Mouse (Mus musculus) hindbrain, embryonic 14.5 days (tissue): ENCODE results near the gene Arid5b. TPM values are rescaled to one million over a fixed set of nuclear protein-coding genes. Genes with fewer than 3 reads are reported as not detected.

Experiments
- ATAC-seq: fragments of 200-750 bp; cut with Nextera tagmentation; 2 replicates; pipeline ENCODE4 v1.8.0; 2017; ENCODE audit warnings: moderate number of reproducible peaks, mild to moderate bottlenecking, moderate TSS enrichment, moderate library complexity; ENCODE audit not compliant: low FRiP score
- DNase-seq: peaks from one replicate; pipeline ENCODE4 v3.0.0-alpha.2; 2015; ENCODE audit warnings: low spot score
- H3K27ac ChIP-seq: fragments of 300-500 bp; sonication (generic); 2 replicates; pipeline ENCODE4 v1.5.1; 2014; ENCODE audit warnings: mild to moderate bottlenecking, moderate library complexity
- H3K27me3 ChIP-seq: fragments of 300-500 bp; sonication (generic); 2 replicates; pipeline ENCODE4 v1.6.1; 2014; ENCODE audit warnings: mild to moderate bottlenecking, low read length, mixed read lengths; ENCODE audit not compliant: control insufficient read depth, insufficient read depth
- H3K36me3 ChIP-seq: fragments of 300-500 bp; sonication (generic); replicated peaks from 2 replicates; pipeline ENCODE4 v1.6.1; 2014; ENCODE audit not compliant: control insufficient read depth, insufficient read depth
- H3K4me1 ChIP-seq: fragments of 300-500 bp; sonication (generic); replicated peaks from 2 replicates; pipeline ENCODE4 v1.6.1; 2014; ENCODE audit warnings: antibody characterized with exemption, low read length, mixed read lengths; ENCODE audit not compliant: control insufficient read depth, insufficient read depth
- H3K4me2 ChIP-seq: fragments of 300-500 bp; sonication (generic); replicated peaks from 2 replicates; pipeline ENCODE4 v1.6.1; 2014; ENCODE audit warnings: mild to moderate bottlenecking, moderate library complexity
- H3K4me3 ChIP-seq: fragments of 300-500 bp; sonication (generic); replicated peaks from 2 replicates; pipeline ENCODE4 v1.5.1; 2014; ENCODE audit warnings: mild to moderate bottlenecking, low read length
- H3K9ac ChIP-seq: fragments of 300-500 bp; sonication (generic); 2 replicates; pipeline ENCODE4 v1.6.1; 2014
- H3K9me3 ChIP-seq: fragments of 300-500 bp; sonication (generic); 2 replicates; pipeline ENCODE4 v1.6.1; 2016; ENCODE audit warnings: low read length; ENCODE audit not compliant: control insufficient read depth
- WGBS: fragments of 180-500 bp; shearing (Covaris S2); extraction: QIAGEN DNeasy Blood & Tissue Kit; methylation state at CpG from one replicate; pipeline ENCODE4 v1.1.7; 2014; 5-methylcytosine and 5-hydroxymethylcytosine counted together
- polyA plus RNA-seq: library from polyadenylated mRNA; unstranded; fragments of >200 nt; fragmentation: Nextera tagmentation; extraction: Ambion mirVana; gene quantifications from 2 replicates; pipeline ENCODE4 v1.2.1, GENCODE M21; 2014

The Arid5b gene
- polyA plus RNA-seq, 1 experiment from 2014 or later, result 21.0 TPM

DNA sequence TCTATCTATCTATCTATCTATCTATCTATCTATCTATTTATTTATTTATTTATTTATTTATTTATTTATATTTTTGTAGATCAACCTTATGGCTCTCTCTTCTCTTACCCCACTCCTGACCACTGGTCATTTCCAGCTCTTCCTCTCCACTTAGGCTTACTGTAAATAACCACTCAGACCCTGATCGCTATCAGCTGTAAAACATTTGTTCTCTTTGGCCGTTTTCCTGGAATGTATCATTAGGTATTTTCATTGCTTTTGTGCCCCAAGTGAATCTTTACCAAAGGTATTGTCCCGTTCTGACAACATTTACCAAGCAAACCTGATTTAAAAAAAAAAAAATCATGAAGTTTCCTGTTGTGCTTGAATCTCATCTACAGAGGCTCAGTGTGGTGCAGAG is 188.0 kb downstream of the Arid5b start:
- no peak overlapping the region for H3K27ac ChIP-seq
- H3K9me3 ChIP-seq, result no peaks in the 10 kb centered on the region
- WGBS, result 84% methylated on average over 3 of the region's 3 CpGs
- DNase-seq (no peak), ATAC-seq (no peak)
- H3K9ac ChIP-seq, result no peak overlapping the region
- no peak overlapping the region for H3K4me3 ChIP-seq
- H3K4me2 ChIP-seq, result no peak overlapping the region
- H3K36me3 ChIP-seq, result no peaks in the 10 kb centered on the region
- no peaks in the 10 kb centered on the region for H3K27me3 ChIP-seq
- no peaks in the 10 kb centered on the region for H3K4me1 ChIP-seq

- H3K9me3 ChIP-seq, result no peaks in the 10 kb centered on the region
- no peak overlapping the region for H3K4me3 ChIP-seq
- DNase-seq (no peak), ATAC-seq (no peak)
- no peaks in the 10 kb centered on the region for H3K4me1 ChIP-seq
- H3K36me3 ChIP-seq, result no peaks in the 10 kb centered on the region
- 66% methylated on average over 4 of the region's 4 CpGs for WGBS
- no peak overlapping the region for H3K27ac ChIP-seq
- H3K27me3 ChIP-seq, result no peaks in the 10 kb centered on the region
- H3K4me2 ChIP-seq, result no peak overlapping the region
- H3K9ac ChIP-seq, result no peak overlapping the region
Measured at GRCm38 (mm10) chr10:68090197-68090535, 188.4 kb downstream of the Arid5b start.

- H3K36me3 ChIP-seq, result no peaks in the 10 kb centered on the region
- DNase-seq (no peak), ATAC-seq (no peak)
- H3K4me3 ChIP-seq, result no peak overlapping the region
- H3K4me1 ChIP-seq, result no peaks in the 10 kb centered on the region
- H3K9me3 ChIP-seq, result no peaks in the 10 kb centered on the region
- no peaks in the 10 kb centered on the region for H3K27me3 ChIP-seq
- no peak overlapping the region for H3K9ac ChIP-seq
- no peak overlapping the region for H3K4me2 ChIP-seq
- no peak overlapping the region for H3K27ac ChIP-seq
- 69% methylated on average over 15 of the region's 15 CpGs for WGBS
Measured at GRCm38 (mm10) chr10:68089435-68090196, 188.9 kb downstream of the Arid5b start.

DNA sequence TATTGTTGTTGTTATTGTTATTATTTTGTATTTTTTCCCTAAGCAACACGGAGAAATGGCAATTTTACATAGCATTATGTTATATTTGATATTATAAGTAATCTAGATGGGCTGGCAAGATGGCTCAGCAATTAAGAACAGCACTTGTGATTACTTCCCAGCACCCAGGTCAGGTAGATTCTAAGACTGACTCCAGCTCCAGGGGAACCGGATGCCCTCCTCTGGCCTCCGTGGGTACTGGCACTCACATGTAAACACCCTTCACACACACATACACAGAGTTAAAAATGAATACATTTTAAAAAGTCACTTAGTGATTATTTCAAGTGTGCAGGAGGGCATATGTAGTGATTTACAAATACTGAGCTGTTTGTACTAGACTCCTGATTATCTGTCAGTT is 190.8 kb downstream of the Arid5b start:
- 85% methylated on average over 3 of the region's 3 CpGs for WGBS

GRCm38 (mm10) chr10:68086973-68087372 is 191.6 kb downstream of the Arid5b start:
- Histone ChIP-seq H3K4me2 (no peak overlapping the region), H3K9me3 (no peaks in the 10 kb centered on the region), H3K27me3 (no peaks in the 10 kb centered on the region), H3K9ac (no peak overlapping the region), H3K36me3 (no peaks in the 10 kb centered on the region), H3K4me1 (no peaks in the 10 kb centered on the region), H3K4me3 (no peak overlapping the region), H3K27ac (no peak overlapping the region)
- WGBS, result 84% methylated on average over 4 of the region's 4 CpGs
- ATAC-seq, result no peak
- DNase-seq, result no peak

More for the DNA sequence above, 190.8 kb downstream of the Arid5b start:
- Histone ChIP-seq H3K9me3 (no peaks in the 10 kb centered on the region), H3K9ac (no peak overlapping the region), H3K4me3 (no peak overlapping the region), H3K27me3 (no peaks in the 10 kb centered on the region), H3K4me1 (no peaks in the 10 kb centered on the region), H3K27ac (no peak overlapping the region), H3K4me2 (no peak overlapping the region), H3K36me3 (no peaks in the 10 kb centered on the region)
- ATAC-seq (no peak), DNase-seq (no peak)

DNA sequence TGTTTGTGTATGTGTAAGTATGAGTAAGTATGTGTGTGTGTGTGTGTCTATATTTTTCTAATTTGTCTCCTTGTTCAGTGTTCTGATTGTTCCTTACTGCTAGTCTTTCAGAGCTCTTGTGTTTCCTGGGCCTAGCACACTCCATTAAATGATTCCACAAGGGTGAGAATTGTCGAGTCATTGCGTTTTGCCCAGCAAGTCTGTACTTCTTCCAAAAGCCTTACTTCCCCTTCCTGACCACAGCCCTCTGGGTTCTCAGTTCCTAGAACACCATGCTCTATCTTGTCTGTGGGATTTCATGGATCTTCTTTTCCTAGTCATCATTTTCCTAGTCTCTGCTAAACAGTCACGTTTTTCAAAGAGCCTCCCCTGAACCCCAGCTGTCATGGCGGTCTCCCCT is 193.0 kb downstream of the Arid5b start:
- no peak for ATAC-seq
- 81% methylated on average over 4 of the region's 4 CpGs for WGBS

DNA sequence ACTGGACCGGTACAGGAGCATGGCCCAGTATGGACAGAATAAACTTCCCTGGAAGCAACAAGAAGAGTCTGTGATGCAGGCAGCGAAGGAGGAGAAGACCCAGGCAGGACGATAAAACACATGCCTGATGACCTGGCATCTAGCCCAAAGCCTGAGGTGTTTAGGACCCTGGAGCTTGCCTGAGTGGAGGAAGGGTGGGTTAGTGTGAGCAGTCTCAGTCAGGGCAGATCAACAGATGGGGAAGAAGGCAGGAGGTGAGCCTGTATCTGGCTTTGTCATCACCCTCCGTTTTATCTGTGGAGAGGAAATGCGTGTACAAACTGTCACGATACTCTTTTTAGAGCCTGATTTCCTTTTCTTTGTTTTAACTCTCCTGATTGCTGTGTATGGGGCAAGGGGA is 196.8 kb downstream of the Arid5b start:
- no peaks in the 10 kb centered on the region for H3K36me3 ChIP-seq
- ATAC-seq (no peak), DNase-seq (no peak)
- no peak overlapping the region for H3K27ac ChIP-seq
- no peak overlapping the region for H3K9ac ChIP-seq
- WGBS, result 68% methylated on average over 6 of the region's 6 CpGs
- H3K4me3 ChIP-seq, result no peak overlapping the region
- no peak overlapping the region for H3K4me2 ChIP-seq
- H3K4me1 ChIP-seq, result no peaks in the 10 kb centered on the region
- no peaks in the 10 kb centered on the region for H3K9me3 ChIP-seq
- no peaks in the 10 kb centered on the region for H3K27me3 ChIP-seq

More for the DNA sequence above, 193.0 kb downstream of the Arid5b start:
- no peak for DNase-seq
- H3K4me1 ChIP-seq, result no peaks in the 10 kb centered on the region
- no peak overlapping the region for H3K4me3 ChIP-seq
- H3K36me3 ChIP-seq, result no peaks in the 10 kb centered on the region
- no peaks in the 10 kb centered on the region for H3K9me3 ChIP-seq
- H3K27ac ChIP-seq, result no peak overlapping the region
- H3K9ac ChIP-seq, result no peak overlapping the region
- H3K4me2 ChIP-seq, result no peak overlapping the region
- no peaks in the 10 kb centered on the region for H3K27me3 ChIP-seq

DNA sequence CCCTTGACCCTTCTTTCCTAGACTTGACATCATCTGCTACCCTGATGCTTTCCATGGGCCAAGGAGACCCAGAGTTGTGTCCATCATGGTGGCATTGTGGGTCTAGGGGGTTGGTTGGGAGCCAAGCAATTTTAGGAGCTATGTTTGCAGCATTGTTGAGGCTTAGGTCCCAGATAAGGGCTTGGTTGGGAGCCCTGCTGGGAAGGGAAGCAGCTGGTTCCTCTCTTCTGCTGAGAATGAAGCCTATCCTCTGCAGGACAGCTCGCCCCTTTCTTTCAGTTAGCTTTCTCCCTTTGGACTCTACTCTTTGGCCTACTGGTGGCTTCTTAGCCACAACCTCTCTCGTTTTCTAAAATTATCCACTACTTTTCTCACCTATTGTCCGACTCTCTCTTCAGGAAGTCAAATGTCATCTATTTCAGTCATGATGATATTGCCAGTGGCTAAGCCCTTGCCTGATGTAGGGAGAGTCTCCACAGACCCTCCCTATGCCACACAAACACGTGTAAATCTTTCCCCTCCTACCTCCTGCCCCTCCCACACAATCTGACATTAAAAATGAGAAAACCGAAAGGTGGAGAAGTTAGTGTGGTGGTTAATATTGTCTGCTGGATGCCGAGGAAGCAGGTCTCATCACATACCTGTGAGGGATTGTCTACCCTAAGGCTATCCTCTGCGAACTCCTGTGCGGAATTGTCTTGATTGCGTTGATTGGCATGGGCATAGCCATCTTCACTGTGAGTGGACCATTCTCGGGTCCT is 198.4 kb downstream of the Arid5b start:
- Histone ChIP-seq H3K27me3 (no peaks in the 10 kb centered on the region), H3K27ac (no peak overlapping the region), H3K4me3 (no peak overlapping the region), H3K9me3 (no peaks in the 10 kb centered on the region), H3K9ac (no peak overlapping the region), H3K4me1 (no peaks in the 10 kb centered on the region), H3K36me3 (no peaks in the 10 kb centered on the region), H3K4me2 (no peak overlapping the region)
- no peak for DNase-seq
- WGBS, result 87% methylated on average over 10 of the region's 10 CpGs
- ATAC-seq, result no peak

DNA sequence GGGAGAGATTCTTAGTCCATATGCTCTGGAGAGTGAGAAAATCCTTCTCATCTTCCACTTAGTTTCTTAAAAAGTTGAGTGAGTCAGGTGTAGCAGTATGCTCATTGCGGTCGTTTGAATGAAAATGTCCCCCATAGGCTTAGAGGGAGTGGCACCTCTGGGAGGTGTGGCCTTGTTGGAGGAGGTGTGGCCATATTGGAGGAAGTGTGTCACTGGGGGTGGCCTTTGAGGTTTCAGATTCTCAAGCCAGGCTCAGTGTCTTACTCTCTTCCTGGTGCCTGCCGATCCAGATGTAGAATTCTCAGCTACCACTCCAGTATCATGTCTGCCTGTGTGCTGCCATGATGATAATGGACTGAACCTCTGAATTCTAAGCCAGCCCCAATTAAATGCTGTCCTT is 199.8 kb downstream of the Arid5b start:
- WGBS, result 97% methylated on average over 3 of the region's 3 CpGs
- no peak for ATAC-seq
- H3K27me3 ChIP-seq, result no peaks in the 10 kb centered on the region
- H3K9me3 ChIP-seq, result no peaks in the 10 kb centered on the region
- H3K4me2 ChIP-seq, result no peak overlapping the region
- no peaks in the 10 kb centered on the region for H3K4me1 ChIP-seq
- H3K4me3 ChIP-seq, result no peak overlapping the region
- H3K9ac ChIP-seq, result no peak overlapping the region
- H3K36me3 ChIP-seq, result no peaks in the 10 kb centered on the region
- H3K27ac ChIP-seq, result no peak overlapping the region
- no peak for DNase-seq
